Mouse (Mus musculus) embryo, embryonic 9.5 days (tissue): ENCODE results near the gene Bysl.
A peak's percentile ranks its signal among the peaks of the same experiment; 100 is the strongest.

Experiments used
- DNase-seq: peaks from one replicate; pipeline ENCODE4 v3.0.0-alpha.2; 2017; ENCODE audit errors: extremely low spot score

Bysl gene

GRCm38 (mm10) chr17:47594183-47594968 is 16.9 kb downstream of the Bysl start:
- DNase-seq = peak; percentile 58

- no peak for DNase-seq
These were observed 17.5 kb downstream of the Bysl start for GRCm38 (mm10) chr17:47593854-47594182.

- DNase-seq = peak; percentile 90
These were observed 18.0 kb downstream of the Bysl start for GRCm38 (mm10) chr17:47593215-47593853.

GRCm38 (mm10) chr17:47591073-47591472 is 20.2 kb downstream of the Bysl start:
- DNase-seq = no peak

- DNase-seq = no peak
These were observed 22.8 kb downstream of the Bysl start for GRCm38 (mm10) chr17:47588517-47588916.

GRCm38 (mm10) chr17:47580962-47581361 is 30.3 kb downstream of the Bysl start:
- no peak for DNase-seq

GRCm38 (mm10) chr17:47578655-47579054 is 32.6 kb downstream of the Bysl start:
- DNase-seq = no peak

GRCm38 (mm10) chr17:47574830-47575229 is 36.5 kb downstream of the Bysl start:
- DNase-seq = no peak

GRCm38 (mm10) chr17:47574028-47574427 is 37.3 kb downstream of the Bysl start:
- DNase-seq = no peak

GRCm38 (mm10) chr17:47572436-47572835 is 38.9 kb downstream of the Bysl start:
- DNase-seq = no peak

- peak; percentile 81 for DNase-seq
These were observed 39.7 kb downstream of the Bysl start for GRCm38 (mm10) chr17:47571621-47572020.

GRCm38 (mm10) chr17:47568951-47569527 is 42.3 kb downstream of the Bysl start:
- DNase-seq = no peak

GRCm38 (mm10) chr17:47568389-47568788 is 42.9 kb downstream of the Bysl start:
- no peak for DNase-seq

GRCm38 (mm10) chr17:47567271-47567670 is 44.0 kb downstream of the Bysl start:
- no peak for DNase-seq

- peak; percentile 22 for DNase-seq
These were observed 45.2 kb downstream of the Bysl start for GRCm38 (mm10) chr17:47566133-47566532.

GRCm38 (mm10) chr17:47564612-47565011 is 46.7 kb downstream of the Bysl start:
- DNase-seq = no peak

- no peak for DNase-seq
These were observed 48.4 kb downstream of the Bysl start for GRCm38 (mm10) chr17:47562875-47563274.

- no peak for DNase-seq
These were observed 51.6 kb downstream of the Bysl start for GRCm38 (mm10) chr17:47559726-47560125.

- no peak for DNase-seq
These were observed 54.1 kb downstream of the Bysl start for GRCm38 (mm10) chr17:47557179-47557578.

- no peak for DNase-seq
These were observed 56.7 kb downstream of the Bysl start for GRCm38 (mm10) chr17:47554621-47555020.

GRCm38 (mm10) chr17:47552994-47553393 is 58.3 kb downstream of the Bysl start:
- DNase-seq = no peak

GRCm38 (mm10) chr17:47551049-47551448 is 60.2 kb downstream of the Bysl start:
- DNase-seq = no peak
